Mouse (Mus musculus) retina, postnatal 1 day (tissue): ENCODE measurements around the gene Megf11.

Source experiments
- DNase-seq: peaks from one replicate; pipeline ENCODE4 v3.0.0-alpha.2; 2012

The Megf11 gene

GRCm38 (mm10) chr9:64528061-64528460 lies 142.6 kb downstream of the Megf11 start:
- no peak for DNase-seq

GRCm38 (mm10) chr9:64528595-64528994 lies 143.2 kb downstream of the Megf11 start:
- no peak for DNase-seq

- no peak for DNase-seq
Observed at GRCm38 (mm10) chr9:64531935-64532334, 146.5 kb downstream of the Megf11 start.

- peak; percentile 43 for DNase-seq
Observed at GRCm38 (mm10) chr9:64532711-64533242, 147.4 kb downstream of the Megf11 start.

- DNase-seq = peak; percentile 55
Observed at GRCm38 (mm10) chr9:64533488-64534119, 148.2 kb downstream of the Megf11 start.

- no peak for DNase-seq
Observed at GRCm38 (mm10) chr9:64534313-64534712, 148.9 kb downstream of the Megf11 start.

- DNase-seq = no peak
Observed at GRCm38 (mm10) chr9:64534856-64535539, 149.6 kb downstream of the Megf11 start.

GRCm38 (mm10) chr9:64537821-64538220 lies 152.4 kb downstream of the Megf11 start:
- no peak for DNase-seq

- DNase-seq = no peak
Observed at GRCm38 (mm10) chr9:64542246-64542645, 156.8 kb downstream of the Megf11 start.

- no peak for DNase-seq
Observed at GRCm38 (mm10) chr9:64543125-64543524, 157.7 kb downstream of the Megf11 start.

GRCm38 (mm10) chr9:64546344-64546991 lies 161.0 kb downstream of the Megf11 start:
- DNase-seq = no peak

- no peak for DNase-seq
Observed at GRCm38 (mm10) chr9:64548332-64548731, 162.9 kb downstream of the Megf11 start.

- DNase-seq = no peak
Observed at GRCm38 (mm10) chr9:64551307-64551706, 165.9 kb downstream of the Megf11 start.

GRCm38 (mm10) chr9:64552046-64552445 lies 166.6 kb downstream of the Megf11 start:
- no peak for DNase-seq

- no peak for DNase-seq
Observed at GRCm38 (mm10) chr9:64553441-64553840, 168.0 kb downstream of the Megf11 start.

GRCm38 (mm10) chr9:64555620-64556019 lies 170.2 kb downstream of the Megf11 start:
- no peak for DNase-seq

- DNase-seq = no peak
Observed at GRCm38 (mm10) chr9:64557110-64557745, 171.8 kb downstream of the Megf11 start.

- no peak for DNase-seq
Observed at GRCm38 (mm10) chr9:64557846-64558530, 172.6 kb downstream of the Megf11 start.

- no peak for DNase-seq
Observed at GRCm38 (mm10) chr9:64564315-64564767, 178.9 kb downstream of the Megf11 start.

GRCm38 (mm10) chr9:64565915-64566314 lies 180.5 kb downstream of the Megf11 start:
- no peak for DNase-seq

GRCm38 (mm10) chr9:64566376-64566775 lies 180.9 kb downstream of the Megf11 start:
- no peak for DNase-seq

GRCm38 (mm10) chr9:64567482-64567881 lies 182.1 kb downstream of the Megf11 start:
- DNase-seq = no peak
